Mouse (Mus musculus) small intestine, adult 2 months (tissue): Measurements from ENCODE around the gene Epp13.

ENCODE experiments used
- CTCF ChIP-seq: fragments of 200-500 bp; IDR thresholded peaks from 2 replicates; pipeline ENCODE4 v1.5.1; 2012; ENCODE audit warnings: low read depth, mild to moderate bottlenecking, control low read depth, inconsistent platforms, low read length, moderate library complexity, mixed read lengths; ENCODE audit not compliant: insufficient replicate concordance, insufficient read length; ENCODE audit errors: extremely low read depth
- POLR2A ChIP-seq: fragments of 200-500 bp; IDR thresholded peaks from 2 replicates; pipeline ENCODE4 v1.6.1; 2012; ENCODE audit warnings: low read depth, mild to moderate bottlenecking, control low read depth, inconsistent platforms, low read length, moderate library complexity

DNA sequence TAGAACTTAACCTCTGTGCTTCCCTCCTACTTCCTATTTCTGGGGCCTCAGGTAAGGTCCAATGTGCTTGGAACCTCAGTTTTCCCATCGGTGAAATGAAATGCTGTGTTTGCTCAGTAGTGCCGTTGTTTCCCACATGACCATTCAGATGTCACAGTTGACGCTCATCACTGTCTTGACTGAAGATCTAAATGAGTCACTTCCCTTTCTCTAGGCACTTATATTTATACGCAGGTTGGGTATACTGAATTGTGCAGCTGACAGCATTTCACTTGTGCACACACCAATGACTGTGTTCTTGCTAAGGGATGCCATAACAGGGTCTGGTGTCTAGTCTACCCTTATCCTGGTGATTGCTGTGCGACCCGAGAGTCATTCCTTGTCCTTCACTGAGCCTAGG, 32.9 kb downstream of the Epp13 start:
- TF ChIP-seq CTCF (no peak), POLR2A (no peak)
